Mouse (Mus musculus): ENCODE measurements around the gene Ppil2. TPM values are rescaled to one million over a fixed set of nuclear protein-coding genes. Genes with fewer than 3 reads are reported as not detected.

Gene Ppil2
- polyA plus RNA-seq, 1 experiment, result 89.6 TPM

GRCm38 (mm10) chr16:17096938-17097337 lies 14.1 kb downstream of the Ppil2 start:
- Histone ChIP-seq H3K4me1 (ENCODE audit: control insufficient read depth, insufficient read depth, low read length) (no peaks in the 10 kb centered on the region; the same call in 1 of the 2 replicates), H3K27ac (ENCODE audit: insufficient read depth, low read depth, low read length) (no peak overlapping the region), H3K36me3 (ENCODE audit: control insufficient read depth, insufficient read depth, low read length) (no peaks in the 10 kb centered on the region), H3K4me3 (ENCODE audit: insufficient read depth, low read depth, low read length) (no peak overlapping the region), H3K27me3 (replicated peaks; ENCODE audit: control insufficient read depth, insufficient read depth, low read length) (no peaks in the 10 kb centered on the region)
- 76% methylated on average over 3 of the region's 3 CpGs for WGBS
- TF ChIP-seq CTCF (conservative IDR thresholded peaks at IDR 0.05; ENCODE audit: insufficient read depth, insufficient read length, low read depth, low read length) (no peak), POLR2A (IDR thresholded peaks at IDR 0.05; ENCODE audit: low read depth, low read length) (no peak)
- DNase-seq, result peak; percentile 45

GRCm38 (mm10) chr16:17088346-17088745 lies 22.7 kb downstream of the Ppil2 start:
- H3K4me3 ChIP-seq (ENCODE audit: insufficient read depth, low read depth, low read length), result no peak overlapping the region
- no peaks in the 10 kb centered on the region for H3K4me1 ChIP-seq (ENCODE audit: control insufficient read depth, insufficient read depth, low read length)
- 70% methylated on average over 3 of the region's 3 CpGs for WGBS
- H3K36me3 ChIP-seq (ENCODE audit: control insufficient read depth, insufficient read depth, low read length), result no peaks in the 10 kb centered on the region; the same call in none of the 2 replicates
- H3K27ac ChIP-seq (ENCODE audit: insufficient read depth, low read depth, low read length), result no peak overlapping the region
- no peak for DNase-seq
- TF ChIP-seq POLR2A (IDR thresholded peaks at IDR 0.05; ENCODE audit: low read depth, low read length), result no peak
- TF ChIP-seq CTCF (conservative IDR thresholded peaks at IDR 0.05; ENCODE audit: insufficient read depth, insufficient read length, low read depth, low read length), result no peak
- no peaks in the 10 kb centered on the region for H3K27me3 ChIP-seq (replicated peaks; ENCODE audit: control insufficient read depth, insufficient read depth, low read length)

- Histone ChIP-seq H3K36me3 (ENCODE audit: control insufficient read depth, insufficient read depth, low read length) (no peaks in the 10 kb centered on the region; the same call in none of the 2 replicates), H3K4me1 (ENCODE audit: control insufficient read depth, insufficient read depth, low read length) (0 out of 2 replicates have a peak, but pooled peaks cover 4% of the 10 kb centered on the region), H3K4me3 (ENCODE audit: insufficient read depth, low read depth, low read length) (no peak overlapping the region), H3K27me3 (replicated peaks; ENCODE audit: control insufficient read depth, insufficient read depth, low read length) (no peaks in the 10 kb centered on the region), H3K27ac (ENCODE audit: insufficient read depth, low read depth, low read length) (no peak overlapping the region)
- TF ChIP-seq POLR2A (IDR thresholded peaks at IDR 0.05; ENCODE audit: low read depth, low read length) (no peak), CTCF (conservative IDR thresholded peaks at IDR 0.05; ENCODE audit: insufficient read depth, insufficient read length, low read depth, low read length) (no peak)
- no peak for DNase-seq
- 76% methylated on average over 13 of the region's 13 CpGs for WGBS
Measured at GRCm38 (mm10) chr16:17086669-17087193, 24.3 kb downstream of the Ppil2 start.

DNA sequence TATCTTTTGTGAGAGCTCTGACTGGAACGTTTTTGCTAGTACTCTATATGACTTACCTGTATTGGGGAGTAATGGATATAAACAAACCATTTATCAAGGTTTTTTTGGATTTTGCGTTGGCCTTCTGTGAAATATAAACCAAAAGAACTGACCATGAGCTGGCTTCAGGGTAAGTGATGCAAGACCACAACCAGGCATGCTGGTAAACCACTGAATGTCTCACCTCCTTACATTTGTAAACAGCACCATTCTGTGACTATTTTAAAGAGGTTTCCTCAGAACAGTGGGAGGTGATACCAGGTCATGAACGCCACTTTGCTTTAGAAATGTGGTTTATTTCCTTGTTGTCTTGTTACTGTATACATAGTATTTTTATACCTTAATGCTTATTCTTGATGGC lies 24.8 kb downstream of the Ppil2 start:
- Histone ChIP-seq H3K4me3 (ENCODE audit: insufficient read depth, low read depth, low read length) (no peak overlapping the region), H3K27me3 (replicated peaks; ENCODE audit: control insufficient read depth, insufficient read depth, low read length) (no peaks in the 10 kb centered on the region), H3K27ac (ENCODE audit: insufficient read depth, low read depth, low read length) (no peak overlapping the region), H3K4me1 (ENCODE audit: control insufficient read depth, insufficient read depth, low read length) (0 out of 2 replicates have a peak, but pooled peaks cover 4% of the 10 kb centered on the region), H3K36me3 (ENCODE audit: control insufficient read depth, insufficient read depth, low read length) (no peaks in the 10 kb centered on the region; the same call in none of the 2 replicates)
- TF ChIP-seq POLR2A (IDR thresholded peaks at IDR 0.05; ENCODE audit: low read depth, low read length) (no peak), CTCF (conservative IDR thresholded peaks at IDR 0.05; ENCODE audit: insufficient read depth, insufficient read length, low read depth, low read length) (no peak)
- DNase-seq, result no peak
- WGBS, result 73% methylated on average over 3 of the region's 3 CpGs

GRCm38 (mm10) chr16:17085636-17086035 lies 25.4 kb downstream of the Ppil2 start:
- Histone ChIP-seq H3K4me1 (ENCODE audit: control insufficient read depth, insufficient read depth, low read length) (0 out of 2 replicates have a peak, but pooled peaks cover 4% of the 10 kb centered on the region), H3K4me3 (ENCODE audit: insufficient read depth, low read depth, low read length) (no peak overlapping the region), H3K27ac (ENCODE audit: insufficient read depth, low read depth, low read length) (peak overlapping the region; percentile 70), H3K36me3 (ENCODE audit: control insufficient read depth, insufficient read depth, low read length) (no peaks in the 10 kb centered on the region; the same call in none of the 2 replicates), H3K27me3 (replicated peaks; ENCODE audit: control insufficient read depth, insufficient read depth, low read length) (no peaks in the 10 kb centered on the region)
- 85% methylated on average over 4 of the region's 4 CpGs for WGBS
- TF ChIP-seq POLR2A (IDR thresholded peaks at IDR 0.05; ENCODE audit: low read depth, low read length) (no peak), CTCF (conservative IDR thresholded peaks at IDR 0.05; ENCODE audit: insufficient read depth, insufficient read length, low read depth, low read length) (no peak)
- DNase-seq, result peak; percentile 31

- H3K27me3 ChIP-seq (replicated peaks; ENCODE audit: control insufficient read depth, insufficient read depth, low read length), result no peaks in the 10 kb centered on the region
- no peak overlapping the region for H3K27ac ChIP-seq (ENCODE audit: insufficient read depth, low read depth, low read length)
- TF ChIP-seq POLR2A (IDR thresholded peaks at IDR 0.05; ENCODE audit: low read depth, low read length), result no peak
- TF ChIP-seq CTCF (conservative IDR thresholded peaks at IDR 0.05; ENCODE audit: insufficient read depth, insufficient read length, low read depth, low read length), result no peak
- H3K4me3 ChIP-seq (ENCODE audit: insufficient read depth, low read depth, low read length), result no peak overlapping the region
- H3K4me1 ChIP-seq (ENCODE audit: control insufficient read depth, insufficient read depth, low read length), result 0 out of 2 replicates have a peak, but pooled peaks cover 4% of the 10 kb centered on the region
- no peaks in the 10 kb centered on the region; the same call in 1 of the 2 replicates for H3K36me3 ChIP-seq (ENCODE audit: control insufficient read depth, insufficient read depth, low read length)
- peak; percentile 18 for DNase-seq
- WGBS, result 70% methylated on average over 6 of the region's 6 CpGs
Measured at GRCm38 (mm10) chr16:17082121-17082792, 28.8 kb downstream of the Ppil2 start.

- DNase-seq, result no peak
Measured at GRCm38 (mm10) chr16:17078101-17078500, 33.0 kb downstream of the Ppil2 start.

More at GRCm38 (mm10) chr16:17078101-17078500, 33.0 kb downstream of the Ppil2 start:
- no peak overlapping the region for H3K4me3 ChIP-seq (ENCODE audit: insufficient read depth, low read depth, low read length)
- H3K27ac ChIP-seq (ENCODE audit: insufficient read depth, low read depth, low read length), result no peak overlapping the region
- H3K4me1 ChIP-seq (ENCODE audit: control insufficient read depth, insufficient read depth, low read length), result 0 out of 2 replicates have a peak, but pooled peaks cover 4% of the 10 kb centered on the region
- H3K27me3 ChIP-seq (replicated peaks; ENCODE audit: control insufficient read depth, insufficient read depth, low read length), result no peaks in the 10 kb centered on the region
- H3K36me3 ChIP-seq (ENCODE audit: control insufficient read depth, insufficient read depth, low read length), result no peaks in the 10 kb centered on the region
- 93% methylated on average over 7 of the region's 7 CpGs for WGBS
- no peak for TF ChIP-seq POLR2A (IDR thresholded peaks at IDR 0.05; ENCODE audit: low read depth, low read length)
- TF ChIP-seq CTCF (conservative IDR thresholded peaks at IDR 0.05; ENCODE audit: insufficient read depth, insufficient read length, low read depth, low read length), result no peak

Data from kidney, adult 2 months (tissue).